Mouse (Mus musculus) heart, postnatal 4 days (tissue): ENCODE results near the gene Rasgrp2. TPM values are rescaled to one million over a fixed set of nuclear protein-coding genes. Genes with fewer than 3 reads are reported as not detected.

ENCODE experiments used
- DNase-seq: peaks from one replicate; pipeline ENCODE4 v3.0.0; 2021
- total RNA-seq, 2 experiments: library from RNA; stranded (reverse); gene quantifications; 2 replicates each; pipeline ENCODE4 v1.2.3; 2021

The Rasgrp2 gene
- total RNA-seq = 10 to 100 TPM; 42.6 to 45.1 TPM

DNA sequence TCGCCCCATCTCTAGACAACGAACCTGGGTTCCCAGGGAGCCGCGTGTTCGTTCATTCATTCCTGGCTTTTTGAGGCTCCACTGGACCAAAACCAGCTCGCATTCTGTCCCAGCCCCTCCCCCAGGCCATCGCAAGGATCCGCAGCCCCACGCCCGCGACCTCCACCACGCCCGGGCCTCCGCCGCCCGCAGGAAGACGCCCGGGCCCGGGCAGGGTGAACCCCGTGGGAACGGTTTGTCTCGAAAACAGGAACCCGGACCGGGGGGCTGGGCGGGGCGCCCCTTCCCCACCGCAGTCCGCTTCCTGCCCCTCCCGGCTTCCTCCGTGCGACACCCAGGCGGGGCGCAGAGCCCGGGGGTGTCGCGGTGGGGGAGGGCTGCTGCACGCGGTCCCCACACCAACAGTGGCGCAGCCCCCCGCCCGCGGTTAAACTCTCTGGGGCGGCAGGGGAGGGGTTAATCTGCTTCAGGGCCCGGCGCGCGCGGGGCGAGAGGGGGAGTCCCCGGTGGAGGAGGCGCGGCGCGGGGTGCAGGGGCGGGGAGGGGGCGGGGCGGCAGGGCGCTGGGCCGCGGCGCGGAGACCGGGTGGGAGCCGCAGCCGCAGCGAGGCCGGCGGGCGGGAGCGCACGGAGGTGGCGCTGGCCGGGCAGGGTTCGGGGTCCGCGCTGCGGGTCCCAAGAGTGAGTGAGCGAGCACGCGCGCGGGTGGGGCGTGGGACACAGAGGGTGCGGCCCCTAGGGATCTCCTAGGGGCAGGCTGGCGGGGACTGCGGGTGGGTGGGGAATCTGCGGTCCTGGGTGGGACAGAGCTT lies at the start of gene Rasgrp2:
Gene Rasgrp2, plus strand, starts transcription at position 56 of the 811 bp plus-strand sequence.
- DNase-seq = peak; percentile 69

DNA sequence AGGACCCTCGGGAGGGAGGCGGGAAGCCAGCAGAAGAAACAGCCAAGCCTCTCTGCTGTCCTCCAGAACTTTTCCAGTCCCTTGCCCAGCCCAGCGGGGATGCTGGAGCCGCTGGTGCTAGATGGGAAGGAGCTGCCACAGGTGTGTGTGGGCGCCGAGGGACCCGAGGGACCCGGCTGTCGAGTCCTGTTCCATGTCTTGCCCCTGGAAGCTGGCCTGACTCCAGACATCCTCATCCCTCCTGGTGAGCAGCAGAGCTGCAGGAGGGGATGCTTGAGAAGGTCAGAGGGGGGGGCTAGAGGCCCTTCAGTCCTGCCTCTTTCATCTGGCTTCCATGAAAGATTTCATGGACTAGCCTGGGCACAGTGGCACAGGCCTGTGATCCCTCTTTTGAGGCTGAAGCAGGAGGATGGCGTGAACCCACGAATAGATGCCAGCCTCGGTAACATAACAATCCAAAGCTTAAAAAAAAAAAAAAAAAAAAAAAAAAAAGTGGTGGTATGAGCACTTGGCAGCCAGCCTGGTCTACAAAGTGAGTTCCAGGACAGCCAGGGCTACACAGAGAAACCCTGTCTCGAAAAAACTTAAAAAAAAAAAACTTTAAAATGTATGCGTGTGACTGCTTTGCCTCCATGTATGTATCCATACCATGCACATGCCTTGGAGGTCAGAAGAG lies 47.6 kb upstream of the Rasgrp2 start:
- DNase-seq = no peak

DNA sequence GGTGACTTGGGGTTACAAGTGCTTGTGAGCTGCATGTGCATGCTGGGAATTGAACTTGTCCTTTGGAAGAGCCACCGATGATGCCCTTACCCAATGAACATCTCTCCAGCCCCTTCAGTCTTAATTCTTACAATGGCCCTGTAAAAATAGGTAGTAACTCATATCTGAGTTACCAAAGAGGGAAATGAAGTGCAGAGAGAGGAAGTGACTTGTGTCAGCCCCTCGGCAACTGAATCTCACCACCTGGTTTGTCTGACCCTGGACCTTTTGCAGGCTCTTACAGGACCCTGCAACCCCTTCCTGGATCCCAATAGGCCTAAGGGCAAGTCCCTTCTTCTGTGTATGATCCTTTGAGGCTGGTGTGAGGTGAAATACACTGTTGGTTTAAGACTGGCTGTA lies 47.0 kb upstream of the Rasgrp2 start:
- DNase-seq = no peak

DNA sequence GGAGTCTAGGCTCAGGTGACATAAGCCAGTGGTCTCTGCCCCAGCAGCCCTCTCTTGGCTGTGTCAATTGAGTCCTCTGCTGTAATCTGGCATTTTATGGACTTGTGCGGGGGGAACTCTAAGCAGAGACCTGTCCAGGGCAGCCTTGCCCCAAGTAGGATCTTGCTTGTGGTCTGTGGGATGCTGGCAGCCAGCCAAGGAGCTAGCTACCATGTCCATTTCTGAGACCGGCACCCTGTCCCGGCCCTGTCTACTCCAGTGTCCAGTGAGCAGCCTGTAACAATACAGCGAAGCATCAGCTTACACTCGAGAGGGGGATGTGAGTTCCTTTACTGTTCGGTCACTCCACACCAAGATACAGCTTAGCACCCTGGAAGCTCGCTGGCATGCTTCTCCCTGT lies 45.1 kb upstream of the Rasgrp2 start:
- no peak for DNase-seq

DNA sequence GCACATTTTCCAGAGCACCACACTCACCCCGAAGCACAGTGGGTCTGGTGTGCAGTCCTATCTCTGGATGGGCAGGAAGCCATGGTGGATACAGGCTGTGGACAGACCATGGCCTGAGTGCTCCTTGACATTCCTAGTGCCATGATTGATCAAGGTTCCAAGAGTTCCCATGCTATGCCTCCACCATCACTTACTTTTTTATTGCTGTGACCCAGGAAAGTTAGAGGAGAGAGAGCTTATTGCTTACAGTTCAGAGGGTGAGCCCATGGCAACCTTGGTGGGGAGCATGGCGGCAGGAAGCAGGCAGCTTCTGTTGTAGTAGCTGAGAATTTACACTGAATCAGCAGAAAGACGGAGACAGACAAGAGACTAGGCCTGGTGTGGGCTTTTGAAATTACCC lies 37.8 kb upstream of the Rasgrp2 start:
- no peak for DNase-seq

DNA sequence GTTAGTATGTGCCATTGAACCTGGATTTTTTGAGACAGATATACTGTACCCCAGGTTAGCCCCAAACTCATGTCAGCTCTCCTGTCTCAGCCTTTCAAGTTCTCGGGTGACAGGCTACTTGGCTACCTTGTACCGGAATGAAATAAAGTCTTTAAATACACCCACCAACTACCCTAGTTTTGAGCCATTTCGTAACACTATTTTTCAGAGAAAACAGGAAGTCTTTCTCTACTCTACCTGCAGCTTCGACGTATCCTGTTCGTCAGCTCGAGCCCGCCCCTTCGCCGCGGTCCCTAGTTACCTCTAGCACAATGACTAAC lies 36.1 kb upstream of the Rasgrp2 start:
- DNase-seq = no peak

DNA sequence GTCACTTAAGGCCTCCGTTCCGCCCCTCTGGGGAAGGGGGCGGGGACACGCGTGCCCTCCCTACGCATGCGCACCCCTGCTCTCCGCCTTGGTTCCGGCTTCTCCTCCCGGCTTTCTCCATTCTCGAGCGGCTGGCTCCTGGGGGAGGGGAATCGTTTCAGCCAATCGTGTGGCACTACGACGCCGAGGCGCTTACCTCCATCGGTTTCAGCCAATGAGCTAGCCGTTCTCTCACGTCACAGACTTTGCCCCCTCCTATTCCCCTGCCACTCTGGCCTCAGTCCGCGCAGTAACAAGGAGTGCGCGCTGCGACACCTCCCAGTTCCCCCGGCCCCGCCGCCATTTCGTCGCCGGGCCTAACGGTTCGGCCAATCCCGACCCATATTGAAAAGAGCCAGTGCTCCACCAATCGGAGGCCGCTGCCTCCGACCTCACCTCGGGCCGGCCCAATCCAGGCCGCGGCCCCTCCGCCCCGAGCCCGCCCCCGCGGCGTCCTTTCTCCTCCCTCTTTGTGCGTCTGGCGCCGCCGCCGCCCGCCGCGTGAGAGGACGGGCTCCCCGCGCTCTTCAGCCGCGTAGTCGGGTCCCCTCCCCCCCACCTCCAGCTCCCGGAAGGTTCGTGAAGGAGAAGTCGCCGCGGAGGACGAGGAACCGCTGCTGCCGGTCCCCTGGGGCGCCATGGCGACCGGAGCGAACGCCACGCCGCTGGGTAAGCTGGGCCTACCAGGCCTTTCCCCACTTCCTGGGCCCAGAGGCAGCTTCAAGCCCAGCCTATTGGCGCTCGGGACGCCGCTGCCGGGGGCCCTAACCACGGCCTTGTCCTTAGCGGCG lies 35.5 kb upstream of the Rasgrp2 start, which contains the start of gene Sf1:
Gene Sf1, plus strand, starts transcription at position 280 of the 830 bp plus-strand sequence.
- DNase-seq = peak; percentile 100

DNA sequence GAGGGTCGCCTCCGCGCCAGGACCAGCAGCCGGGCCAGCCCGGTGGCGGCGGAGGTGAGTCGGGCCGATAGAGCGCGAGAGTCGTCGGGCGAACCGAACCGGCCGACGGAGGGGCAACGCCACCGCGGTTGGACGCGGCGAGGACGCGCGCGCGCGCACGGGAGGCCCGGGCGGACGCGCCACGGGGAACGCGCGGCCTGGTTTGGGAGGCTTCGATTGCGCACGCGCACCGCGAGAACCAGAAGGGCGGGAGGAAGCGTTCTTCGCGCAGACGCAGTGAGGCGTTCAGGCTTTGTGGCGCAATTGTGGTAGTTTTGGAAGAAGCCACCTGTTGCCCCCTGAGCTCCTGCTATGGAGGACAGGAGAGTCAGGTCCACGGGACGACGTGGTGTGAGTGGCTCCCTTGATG lies 34.8 kb upstream of the Rasgrp2 start:
- peak; percentile 94 for DNase-seq

DNA sequence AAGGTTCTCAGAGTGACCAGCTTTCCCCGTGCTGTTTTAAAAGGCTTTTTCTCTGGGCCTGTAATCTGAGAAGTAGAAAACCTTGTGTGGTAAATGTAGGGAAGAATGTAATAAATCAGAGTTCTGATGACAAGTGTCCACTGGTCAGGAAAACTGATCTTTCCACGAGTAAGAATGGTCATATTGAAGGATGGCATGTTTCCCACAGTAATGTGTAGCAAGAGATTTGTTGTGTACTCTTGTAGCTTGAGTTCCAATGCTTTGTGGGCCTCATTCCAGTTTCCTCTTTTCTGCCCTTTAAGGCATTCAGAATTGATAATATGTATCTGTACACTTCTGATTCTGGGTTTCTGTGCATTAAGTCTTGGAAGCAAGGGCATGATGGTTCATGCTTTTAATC lies 34.3 kb upstream of the Rasgrp2 start:
- no peak for DNase-seq

DNA sequence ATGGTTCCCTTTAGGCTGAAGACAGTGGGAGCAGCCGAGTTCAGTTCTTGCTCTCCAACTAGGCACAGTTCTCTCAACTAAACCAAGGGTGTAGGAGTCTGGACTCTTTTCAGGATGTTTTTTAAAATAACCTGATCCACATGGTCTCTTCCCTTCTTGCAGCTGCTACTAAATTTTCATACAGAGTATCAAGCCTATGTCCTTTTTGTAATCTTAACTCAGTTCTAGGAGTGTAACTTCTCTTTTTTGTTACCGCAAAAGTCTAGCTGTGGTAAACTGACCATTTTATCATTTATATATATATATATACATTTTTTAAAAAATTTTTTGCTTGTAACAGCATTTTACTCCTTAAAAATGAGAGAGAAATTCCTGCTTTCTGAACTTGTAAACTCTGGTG lies 29.0 kb upstream of the Rasgrp2 start:
- DNase-seq = no peak

DNA sequence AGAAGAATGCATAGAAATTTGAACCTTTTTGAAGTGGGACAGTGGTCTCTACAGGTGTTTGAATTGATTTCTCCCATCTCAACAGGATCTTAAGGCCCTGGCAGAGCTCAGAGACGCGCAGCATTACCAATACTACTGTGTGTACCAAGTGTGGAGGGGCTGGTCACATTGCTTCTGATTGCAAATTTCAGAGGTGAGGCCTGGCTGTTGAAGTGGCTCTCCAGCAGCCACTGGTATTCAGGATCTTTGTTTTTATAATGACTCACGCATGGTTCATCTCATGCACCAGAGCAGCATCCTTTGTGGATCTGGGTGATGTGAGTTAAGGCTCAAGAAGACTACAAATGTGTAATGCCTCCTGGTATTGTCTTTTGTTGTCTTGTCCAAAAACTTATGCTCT lies 26.7 kb upstream of the Rasgrp2 start:
- DNase-seq = no peak

DNA sequence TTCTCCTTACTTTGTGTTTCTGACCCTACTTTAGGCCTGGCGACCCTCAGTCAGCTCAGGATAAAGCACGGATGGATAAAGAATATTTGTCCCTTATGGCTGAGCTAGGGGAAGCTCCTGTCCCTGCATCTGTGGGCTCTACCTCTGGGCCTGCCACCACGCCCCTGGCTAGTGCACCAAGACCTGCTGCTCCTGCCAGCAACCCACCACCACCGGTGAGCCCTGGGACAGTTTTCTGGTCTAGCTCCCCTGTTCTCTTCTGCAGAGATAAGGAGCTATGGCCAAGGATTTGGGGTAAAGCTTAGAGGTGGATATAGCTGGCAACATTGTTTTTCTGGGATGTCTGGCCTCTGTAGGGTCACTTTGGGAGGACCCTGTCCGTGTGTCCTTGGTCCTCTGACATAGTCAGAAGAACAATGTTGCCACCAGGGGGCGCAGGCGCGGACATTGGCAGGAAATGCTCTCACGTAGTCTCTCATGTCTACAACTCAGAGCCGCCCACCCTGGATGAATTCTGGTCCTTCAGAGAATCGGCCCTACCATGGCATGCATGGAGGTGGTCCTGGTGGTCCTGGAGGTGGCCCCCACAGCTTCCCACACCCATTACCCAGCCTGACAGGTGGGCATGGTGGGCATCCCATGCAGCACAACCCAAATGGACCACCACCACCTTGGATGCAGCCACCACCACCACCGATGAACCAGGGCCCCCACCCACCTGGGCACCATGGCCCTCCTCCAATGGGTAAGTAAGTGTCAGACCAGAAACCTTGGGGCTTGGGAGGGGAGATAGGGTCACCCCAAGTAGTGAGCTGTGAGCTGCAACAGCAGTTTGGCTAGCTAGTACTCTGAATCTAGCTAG lies 25.4 kb upstream of the Rasgrp2 start:
- DNase-seq = peak; percentile 95

DNA sequence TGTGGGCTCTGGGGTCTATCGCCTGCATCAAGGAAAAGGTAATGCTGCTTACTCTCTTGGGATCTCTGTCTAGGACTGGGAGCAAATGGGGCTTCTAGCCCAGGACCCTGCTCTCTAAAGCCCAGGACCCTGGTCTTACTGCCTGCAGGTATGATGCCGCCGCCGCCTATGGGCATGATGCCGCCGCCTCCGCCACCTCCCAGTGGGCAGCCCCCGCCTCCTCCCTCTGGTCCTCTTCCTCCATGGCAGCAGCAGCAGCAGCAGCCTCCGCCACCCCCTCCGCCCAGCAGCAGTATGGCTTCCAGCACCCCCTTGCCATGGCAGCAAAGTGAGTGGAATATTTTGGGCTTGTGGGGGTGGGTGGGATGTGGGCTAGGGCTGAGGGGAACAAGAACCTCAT lies 24.6 kb upstream of the Rasgrp2 start:
- DNase-seq = no peak

DNA sequence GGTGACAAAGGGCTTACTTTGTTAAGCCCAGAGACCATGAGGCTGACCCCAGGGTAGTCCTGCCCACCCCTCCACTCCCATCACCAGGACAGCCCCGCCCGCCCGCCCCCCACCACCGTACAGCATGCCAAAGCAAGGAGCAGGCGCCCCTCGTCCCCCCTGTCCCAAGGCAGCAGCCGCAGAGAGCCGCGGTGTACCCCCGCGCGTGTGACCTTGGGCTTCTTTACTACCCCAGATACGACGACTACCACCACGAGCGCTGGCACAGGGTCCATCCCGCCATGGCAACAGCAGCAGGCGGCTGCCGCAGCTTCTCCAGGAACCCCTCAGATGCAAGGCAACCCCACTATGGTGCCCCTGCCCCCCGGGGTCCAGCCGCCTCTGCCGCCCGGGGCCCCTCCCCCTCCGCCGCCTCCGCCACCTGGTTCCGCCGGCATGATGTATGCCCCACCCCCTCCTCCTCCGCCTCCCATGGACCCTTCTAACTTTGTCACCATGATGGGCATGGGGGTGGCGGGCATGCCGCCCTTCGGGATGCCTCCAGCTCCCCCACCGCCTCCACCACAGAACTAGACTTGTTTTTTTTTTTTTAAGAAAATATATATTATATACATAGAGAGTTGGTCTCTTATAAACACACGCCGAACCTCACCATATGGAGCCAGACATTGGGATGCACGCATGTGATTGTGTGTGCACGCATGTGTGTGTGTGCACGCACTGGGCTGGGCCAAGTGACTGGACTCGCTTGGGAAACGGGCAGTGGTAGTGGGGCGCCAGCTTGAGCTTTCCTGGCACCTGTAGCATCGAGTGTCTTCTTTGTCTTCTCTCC lies 23.5 kb upstream of the Rasgrp2 start:
- DNase-seq = no peak

DNA sequence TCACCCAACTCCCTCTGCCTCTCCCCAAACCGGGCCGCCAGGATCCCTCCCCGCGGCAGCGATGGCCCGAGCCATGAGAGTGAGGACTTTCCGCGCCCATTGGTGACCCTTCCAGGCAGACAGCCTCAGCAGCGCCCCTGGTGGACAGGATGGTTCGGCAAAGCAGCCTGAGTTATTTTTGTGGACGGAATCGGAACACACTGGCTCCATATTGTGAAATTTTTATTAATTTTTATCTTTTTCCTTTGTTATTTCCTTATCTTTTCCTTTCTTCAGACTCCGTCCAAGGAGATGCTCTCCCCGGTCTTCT lies 22.9 kb upstream of the Rasgrp2 start:
- peak; percentile 79 for DNase-seq

DNA sequence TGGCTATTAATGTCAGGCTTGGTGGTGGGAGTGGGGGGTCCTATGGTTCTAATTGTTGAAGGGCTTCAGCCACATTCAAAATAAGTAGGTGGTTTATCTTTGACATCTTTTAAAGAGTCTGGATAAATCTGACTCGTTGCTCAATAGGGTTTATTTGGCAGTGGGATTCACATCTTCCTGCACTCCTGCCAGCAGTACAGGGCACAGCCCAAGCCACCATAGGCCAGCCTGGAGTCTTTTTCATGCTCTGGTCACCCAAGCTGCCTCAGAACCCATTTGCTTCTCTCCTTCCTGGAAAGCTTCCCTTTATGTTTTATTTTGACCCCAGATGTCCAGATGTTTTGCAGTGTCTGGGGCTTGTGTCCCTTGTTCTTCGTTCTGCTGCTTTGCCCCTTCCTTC lies 22.5 kb upstream of the Rasgrp2 start:
- DNase-seq = no peak

DNA sequence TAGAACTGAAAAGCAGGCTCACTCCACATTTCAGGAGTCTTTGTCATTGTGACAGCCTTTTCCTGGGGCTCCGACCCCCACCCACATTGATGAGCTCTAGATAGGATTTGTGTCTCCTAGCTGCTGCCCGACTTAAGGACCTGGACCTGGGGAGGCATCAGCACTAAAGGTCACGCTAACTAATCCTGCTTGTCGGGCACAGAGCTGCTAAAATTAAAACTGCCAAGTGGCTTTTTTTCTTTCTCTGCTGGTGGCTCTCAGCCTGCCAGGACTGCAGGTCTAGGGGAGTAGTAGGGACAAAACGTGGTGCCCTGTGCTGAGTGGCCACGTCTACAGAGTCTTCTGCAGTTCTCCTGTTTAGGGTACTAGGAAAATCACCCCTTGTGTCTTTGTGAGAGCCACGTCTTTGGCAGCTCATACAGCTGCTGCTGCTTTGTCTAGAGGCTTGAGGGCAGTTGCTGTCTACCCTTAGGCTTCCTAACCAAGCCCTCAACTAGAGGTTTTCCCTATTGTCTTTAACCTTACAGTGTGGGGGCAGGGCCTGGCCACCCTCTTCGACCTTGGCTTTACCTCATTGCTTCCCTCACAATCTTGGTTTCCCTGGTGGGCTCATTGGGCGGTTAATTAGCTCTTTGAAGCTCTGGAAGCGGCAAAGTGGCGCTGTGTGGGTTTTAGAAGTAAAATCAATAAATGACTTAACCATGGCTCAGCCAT lies 21.7 kb upstream of the Rasgrp2 start:
- DNase-seq = no peak

DNA sequence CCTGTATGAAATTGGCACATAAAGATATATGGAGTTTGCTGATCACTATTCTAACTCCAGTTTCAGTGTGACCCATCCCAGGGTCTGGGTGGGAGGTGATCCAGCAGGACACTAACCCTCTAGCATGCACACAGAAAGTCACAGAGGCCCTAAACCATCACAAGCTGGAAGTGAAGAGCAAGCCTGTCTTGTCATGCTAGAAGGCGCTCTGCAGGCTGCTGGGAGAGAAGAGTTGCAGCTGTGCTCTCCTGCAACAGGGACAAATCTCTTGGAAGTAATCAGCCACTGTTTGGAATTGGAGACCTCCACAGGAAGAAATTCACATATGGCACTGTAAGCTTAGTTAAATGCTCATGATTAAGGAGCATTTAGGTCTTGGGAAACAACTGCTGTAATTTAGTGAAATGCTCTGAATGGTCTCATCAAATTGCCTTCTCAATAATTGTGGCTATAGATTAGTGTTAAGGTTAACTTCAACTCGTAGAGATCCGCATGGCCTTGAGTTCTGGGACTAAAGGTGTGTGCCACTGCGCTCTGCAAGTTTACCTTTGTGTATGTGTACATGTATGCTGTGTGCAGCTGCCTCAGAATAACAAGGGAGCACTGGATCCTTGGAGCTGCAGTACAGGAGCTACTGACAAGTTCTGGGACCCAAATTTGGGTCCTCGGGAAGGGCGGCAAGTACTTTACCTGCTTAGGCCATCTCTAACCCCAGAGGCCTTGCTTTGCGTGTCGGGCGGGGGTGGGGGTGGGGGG lies 18.6 kb upstream of the Rasgrp2 start:
- no peak for DNase-seq

DNA sequence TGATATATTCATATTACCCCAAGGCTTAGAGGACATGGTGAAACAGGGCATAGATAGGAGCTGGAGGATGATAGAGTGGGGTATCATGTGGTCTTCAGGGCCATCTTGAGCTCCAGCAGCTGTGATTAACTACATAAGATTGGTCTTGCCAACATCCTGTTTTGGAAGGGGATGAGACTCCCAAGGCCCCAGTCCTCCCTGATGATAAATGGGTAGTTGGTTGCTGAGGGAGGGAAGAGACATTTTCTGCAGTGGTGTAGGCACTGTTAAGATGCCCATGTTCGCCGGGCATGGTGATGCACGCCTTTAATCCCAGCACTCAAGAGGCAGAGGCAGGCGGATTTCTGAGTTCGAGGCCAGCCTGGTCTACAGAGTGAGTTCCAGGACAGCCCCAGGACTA lies 17.9 kb upstream of the Rasgrp2 start:
- DNase-seq = no peak

DNA sequence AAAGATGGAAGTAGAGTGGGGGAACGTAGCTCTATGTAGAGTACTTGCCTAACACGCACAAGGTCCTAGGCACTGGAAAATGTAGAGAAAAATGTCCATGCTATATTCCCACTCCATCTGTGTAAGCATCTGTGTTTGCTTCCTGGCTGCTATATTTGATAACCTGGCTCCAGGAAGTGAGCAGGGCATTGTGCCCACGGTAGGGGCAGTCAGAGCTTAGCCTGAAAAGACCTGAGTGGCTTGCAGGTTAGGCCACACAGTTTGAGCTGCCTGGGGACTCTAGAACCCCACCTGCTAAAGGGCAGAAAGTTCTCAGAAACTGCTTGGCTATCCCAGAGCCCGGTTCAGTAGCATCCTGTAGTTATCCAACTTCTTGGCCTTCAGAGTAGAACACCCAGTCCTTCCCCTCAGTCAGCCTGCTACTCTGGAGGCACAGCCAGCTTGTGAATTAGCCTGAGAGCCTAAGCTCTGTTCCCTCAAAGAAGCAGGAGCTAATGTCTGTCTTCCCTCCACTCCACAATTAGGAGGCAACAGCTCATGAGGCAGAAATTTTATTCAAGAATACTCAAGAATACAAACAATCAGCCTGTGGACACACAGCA lies 16.7 kb upstream of the Rasgrp2 start:
- DNase-seq = no peak
